Mouse (Mus musculus): Measurements from ENCODE around the gene Ccdc92b.

Gene Ccdc92b

GRCm38 (mm10) chr11:74655941-74656340 lies 36.5 kb downstream of the Ccdc92b start:
- no peak for DNase-seq

- DNase-seq, result no peak
These were observed 40.9 kb downstream of the Ccdc92b start for GRCm38 (mm10) chr11:74660336-74660735.

- DNase-seq, result no peak
These were observed 42.2 kb downstream of the Ccdc92b start for GRCm38 (mm10) chr11:74661641-74662040.

- DNase-seq, result no peak
These were observed 42.8 kb downstream of the Ccdc92b start for GRCm38 (mm10) chr11:74662221-74662620.

DNA sequence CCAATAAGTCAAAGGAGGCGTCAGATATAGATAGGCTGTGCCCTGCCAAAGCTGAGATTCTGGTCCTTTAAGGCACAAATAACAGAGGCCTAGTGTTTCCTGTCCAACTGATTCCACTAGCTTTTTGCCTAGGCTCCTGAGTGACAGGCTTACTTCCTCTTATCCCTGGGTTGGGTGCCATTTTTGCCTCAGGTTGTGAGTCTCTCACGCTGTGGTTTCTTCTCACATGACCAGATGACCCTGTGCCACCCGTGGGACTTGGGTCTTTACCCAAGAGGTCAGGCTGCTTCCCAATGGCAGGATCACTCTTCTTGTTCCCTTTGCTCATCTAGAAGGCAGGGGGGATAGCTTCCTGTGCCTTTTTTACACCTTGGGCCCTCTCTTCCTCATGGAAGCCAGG lies 44.9 kb downstream of the Ccdc92b start:
- no peak for DNase-seq

- DNase-seq, result no peak
These were observed 45.5 kb downstream of the Ccdc92b start for GRCm38 (mm10) chr11:74664906-74665305.

- no peak for DNase-seq
These were observed 46.4 kb downstream of the Ccdc92b start for GRCm38 (mm10) chr11:74665631-74666283.

DNA sequence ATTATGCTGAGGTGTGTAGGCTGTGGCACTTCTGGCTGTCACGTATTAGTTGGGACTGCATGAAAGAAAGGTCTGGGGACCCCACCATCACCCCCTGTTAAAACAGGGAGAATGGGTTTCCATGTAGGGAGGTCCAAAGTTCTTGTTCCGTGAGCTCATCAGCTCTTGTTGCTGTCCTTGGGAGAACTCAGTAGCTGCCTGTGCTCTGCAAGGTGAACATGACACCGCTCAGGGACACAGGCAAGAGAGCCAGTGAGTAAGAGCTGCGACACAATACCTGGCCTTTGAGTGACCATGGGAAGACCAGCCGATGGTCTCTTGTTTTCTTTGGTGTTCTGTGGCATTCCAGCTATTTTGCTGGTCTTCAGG lies 46.9 kb downstream of the Ccdc92b start:
- DNase-seq, result no peak

GRCm38 (mm10) chr11:74666776-74667581 lies 47.6 kb downstream of the Ccdc92b start:
- no peak for DNase-seq

- DNase-seq, result no peak
These were observed 48.2 kb downstream of the Ccdc92b start for GRCm38 (mm10) chr11:74667582-74668010.

- DNase-seq, result no peak
These were observed 49.1 kb downstream of the Ccdc92b start for GRCm38 (mm10) chr11:74668466-74668865.

- no peak for DNase-seq
These were observed 49.6 kb downstream of the Ccdc92b start for GRCm38 (mm10) chr11:74668971-74669370.

- DNase-seq, result no peak
These were observed 50.7 kb downstream of the Ccdc92b start for GRCm38 (mm10) chr11:74670151-74670550.

DNA sequence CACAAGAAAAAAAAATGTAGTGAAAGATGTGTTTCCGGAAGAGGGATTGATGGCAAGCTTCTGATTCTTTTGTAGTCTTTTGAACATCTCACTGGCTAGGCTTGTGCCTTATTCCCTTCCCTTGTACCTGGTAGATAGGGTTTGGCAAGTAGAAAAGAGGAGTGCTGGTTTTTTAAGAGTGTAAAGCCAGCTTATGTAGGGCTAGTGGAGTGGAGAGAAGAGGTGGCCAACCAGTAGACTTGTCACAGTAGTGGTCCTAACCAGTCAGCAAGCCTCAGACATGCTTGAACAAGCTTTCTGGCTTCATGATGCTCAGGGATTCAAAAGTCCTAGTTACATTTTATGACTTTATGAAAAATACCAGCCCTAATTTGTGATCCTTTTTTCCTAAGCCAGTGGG lies 51.6 kb downstream of the Ccdc92b start:
- no peak for DNase-seq

GRCm38 (mm10) chr11:74671839-74672238 lies 52.4 kb downstream of the Ccdc92b start:
- no peak for DNase-seq

GRCm38 (mm10) chr11:74672901-74673513 lies 53.6 kb downstream of the Ccdc92b start:
- peak in 1 of 2 experiments; percentile 16 for DNase-seq

- DNase-seq, result no peak
These were observed 54.2 kb downstream of the Ccdc92b start for GRCm38 (mm10) chr11:74673561-74673960.

- no peak for DNase-seq
These were observed 55.3 kb downstream of the Ccdc92b start for GRCm38 (mm10) chr11:74674713-74675112.

DNA sequence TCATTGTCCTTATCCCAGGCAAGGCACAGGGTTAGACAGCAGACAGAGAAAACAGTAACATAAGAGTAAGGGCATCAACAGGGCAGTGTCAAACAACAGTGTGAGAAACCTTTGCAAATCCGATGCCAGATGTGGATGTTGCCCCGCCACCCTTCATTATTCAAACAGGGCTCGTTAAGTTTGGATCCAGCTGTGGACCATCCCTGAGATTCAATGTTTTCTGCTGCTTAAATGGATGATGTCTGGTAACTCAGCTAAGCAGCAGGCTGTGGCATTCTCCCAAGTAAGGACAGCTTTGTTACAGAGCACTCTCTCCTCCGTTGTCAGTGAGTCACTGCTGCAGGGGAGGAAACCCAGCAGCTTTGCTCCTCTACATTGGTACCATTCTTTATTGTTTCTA lies 55.8 kb downstream of the Ccdc92b start:
- DNase-seq, result no peak

All from cerebellum, postnatal 10 days (tissue).